Mouse (Mus musculus) regulatory T cell (primary cell): ENCODE data around the gene Dpf1.

Experiments used
- in situ Hi-C: fragments of 300-600 bp; cut with MboI, MseI; formaldehyde crosslinking; loops from one replicate; pipeline ENCODE4 v1.15.1; 2025; ENCODE audit warnings: high pct_unique_total_duplicates

Dpf1 gene

GRCm38 (mm10) chr7:29303738-29304462 lies at the start of gene Dpf1:
Dpf1 (plus strand) TSS chr7:29303951.
- in situ Hi-C loops = no loop called here

DNA sequence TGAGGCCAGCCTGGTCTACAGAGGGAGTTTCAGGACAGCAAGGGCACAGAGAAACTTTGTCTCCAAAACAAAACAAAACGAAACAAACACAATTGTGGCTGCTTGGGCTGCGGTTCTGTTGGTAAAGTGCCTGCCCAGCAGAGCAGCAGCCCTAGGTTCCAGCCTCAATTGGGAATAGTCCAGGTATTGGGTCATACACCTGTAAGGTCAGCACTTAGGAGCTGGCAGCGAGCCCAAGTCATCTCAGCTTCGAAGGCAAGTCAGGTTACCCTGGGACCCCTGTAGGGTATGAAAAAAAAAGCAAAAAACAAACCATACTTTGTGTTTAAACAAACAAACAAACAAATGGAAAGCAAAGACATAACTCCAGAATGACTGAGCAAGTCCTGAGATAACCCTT lies 47.9 kb upstream of the Dpf1 start:
- in situ Hi-C loops = no loop called here

DNA sequence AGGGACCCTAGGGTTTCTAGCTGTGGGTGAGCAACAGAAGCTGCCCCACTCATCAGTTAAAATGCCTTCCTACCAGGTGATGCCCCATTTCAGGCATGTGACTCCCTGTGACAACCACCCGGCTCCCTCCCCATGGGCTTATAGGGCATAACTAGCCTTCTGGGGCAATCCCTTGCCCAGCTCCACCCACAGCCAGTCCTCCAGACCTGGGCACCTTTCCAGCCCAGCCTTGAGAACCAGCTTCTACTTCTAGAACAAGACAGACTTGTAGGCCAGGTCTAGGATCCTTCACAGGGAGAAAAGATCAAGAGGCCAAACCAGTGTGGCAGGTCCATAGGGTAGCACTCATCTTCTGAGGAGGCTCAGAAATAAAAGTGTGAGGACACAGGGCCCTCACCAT lies 46.4 kb upstream of the Dpf1 start:
- in situ Hi-C loops = no loop called here

- in situ Hi-C loops = no loop called here
These were observed 43.7 kb upstream of the Dpf1 start for GRCm38 (mm10) chr7:29259781-29260730.

- in situ Hi-C loops = no loop called here
These were observed 41.6 kb upstream of the Dpf1 start for GRCm38 (mm10) chr7:29262151-29262550.

- in situ Hi-C loops = no loop called here
These were observed 39.9 kb upstream of the Dpf1 start for GRCm38 (mm10) chr7:29263831-29264230.

DNA sequence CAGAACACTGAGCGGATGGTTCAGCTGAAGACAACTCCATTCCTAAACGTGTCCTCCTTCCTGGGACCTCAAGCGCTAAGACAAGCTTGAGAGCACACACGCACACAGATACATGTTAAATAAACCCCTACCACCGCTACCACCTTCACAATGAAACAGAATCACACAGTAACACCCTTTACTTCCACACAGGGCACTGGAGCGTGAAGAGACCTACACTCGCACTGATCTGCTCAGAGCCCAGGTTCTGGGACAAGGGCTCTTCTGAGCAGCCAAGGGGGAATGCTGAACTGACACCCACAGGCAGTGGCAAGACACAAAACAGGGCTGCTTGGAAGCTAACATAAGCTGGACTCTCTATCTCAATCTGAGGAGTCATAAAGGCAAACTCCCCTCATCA lies 38.1 kb upstream of the Dpf1 start:
- in situ Hi-C loops = no loop called here

- in situ Hi-C loops = no loop called here
These were observed 36.8 kb upstream of the Dpf1 start for GRCm38 (mm10) chr7:29266931-29267330.

DNA sequence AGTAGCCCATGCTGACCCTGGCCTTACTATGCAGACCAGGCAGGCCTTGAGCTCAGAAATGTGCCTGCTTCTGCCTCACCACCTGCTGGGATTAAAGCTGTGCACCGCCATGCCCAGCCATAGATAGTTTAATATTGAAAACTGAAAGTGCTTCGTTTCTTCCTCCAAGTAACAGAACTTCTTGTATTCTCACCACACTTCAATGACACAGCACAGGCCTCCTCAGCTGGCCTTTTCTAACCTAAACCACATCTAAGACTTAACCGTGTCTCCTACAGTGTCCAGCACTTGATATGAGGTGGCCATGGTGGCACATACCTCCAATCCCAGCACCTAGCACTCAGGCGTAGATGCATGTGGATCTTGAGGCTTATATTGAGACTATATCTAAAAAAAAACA lies 33.3 kb upstream of the Dpf1 start:
- in situ Hi-C loops = no loop called here

GRCm38 (mm10) chr7:29271687-29272465 lies 31.9 kb upstream of the Dpf1 start:
- in situ Hi-C loops = no loop called here

DNA sequence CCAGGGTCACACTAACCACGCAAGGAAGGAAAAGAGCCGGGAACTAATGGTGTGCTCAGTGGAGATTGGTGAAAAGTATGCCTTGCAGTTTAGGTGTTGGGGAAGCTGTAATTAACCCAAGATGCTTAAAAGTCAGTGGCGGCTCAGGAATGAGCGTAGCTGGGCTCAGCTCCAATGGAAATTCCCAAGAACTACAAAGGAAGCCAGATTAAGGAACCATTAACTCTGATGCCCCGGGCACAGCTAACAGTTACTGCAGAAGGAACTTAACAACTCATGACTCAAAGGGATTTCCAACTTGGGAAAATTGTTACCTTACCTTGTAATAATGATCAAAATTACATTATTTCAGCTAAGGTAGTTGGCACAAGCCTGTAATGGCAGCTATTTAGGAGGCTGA lies 27.0 kb upstream of the Dpf1 start:
- in situ Hi-C loops = no loop called here

DNA sequence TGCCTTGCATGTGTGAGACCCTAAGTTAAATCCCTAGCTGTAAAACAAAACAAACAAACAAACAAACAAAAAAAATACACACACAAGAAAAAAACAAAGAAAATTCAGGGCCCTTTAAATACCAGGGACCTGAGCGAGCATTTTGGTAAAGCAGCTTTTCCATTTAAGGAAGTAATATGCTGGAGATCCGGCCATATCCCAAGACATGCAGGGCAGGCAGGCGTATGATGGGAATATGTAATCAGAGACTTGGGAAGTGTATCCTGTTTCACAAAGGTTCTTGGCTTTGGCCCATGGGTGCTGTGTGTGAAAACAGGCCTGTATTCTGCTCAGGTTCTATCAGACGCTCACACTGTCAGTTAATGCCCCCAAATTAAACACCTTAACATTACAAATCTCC lies 26.2 kb upstream of the Dpf1 start:
- in situ Hi-C loops = no loop called here

DNA sequence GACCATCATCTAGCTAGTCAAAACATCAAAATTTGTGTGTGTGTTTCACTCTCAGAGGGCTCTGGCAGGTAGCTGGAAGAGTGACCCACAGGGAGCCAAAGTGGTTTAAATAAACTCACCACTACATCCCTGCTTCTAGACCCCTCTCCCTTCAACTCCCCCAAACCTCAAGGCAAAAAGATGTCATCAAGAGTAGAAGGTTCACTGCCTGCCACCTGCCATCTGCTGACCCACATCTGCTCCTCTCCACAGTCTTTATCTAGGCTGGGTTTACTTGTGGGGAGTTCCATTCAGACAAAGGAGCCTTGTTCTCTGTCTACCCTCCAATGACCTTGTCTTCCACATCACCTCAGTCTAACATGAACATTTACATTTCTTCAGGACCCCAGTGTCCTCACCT lies 24.5 kb upstream of the Dpf1 start:
- in situ Hi-C loops = no loop called here

DNA sequence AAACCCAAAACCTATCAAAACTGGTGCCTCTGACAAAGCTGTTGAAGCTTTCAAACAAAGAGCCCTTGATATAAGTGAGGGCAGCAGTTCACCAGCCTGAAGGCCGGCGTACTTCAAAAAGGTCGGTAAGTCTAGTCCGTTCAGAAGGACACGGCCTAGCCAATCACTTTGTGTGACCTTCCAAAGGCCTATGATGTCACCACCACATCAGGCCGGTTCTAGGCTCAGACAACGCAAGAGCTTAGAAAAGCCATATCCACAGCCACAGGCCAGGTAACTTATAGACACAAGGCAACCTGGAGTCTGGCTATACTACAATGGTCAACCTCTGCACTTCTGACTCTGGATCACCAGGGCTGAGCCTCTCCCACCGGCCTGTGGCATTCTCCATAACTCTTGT lies 23.8 kb upstream of the Dpf1 start:
- in situ Hi-C loops = no loop called here

- in situ Hi-C loops = no loop called here
These were observed 22.9 kb upstream of the Dpf1 start for GRCm38 (mm10) chr7:29280801-29281200.

GRCm38 (mm10) chr7:29281201-29282073 lies 22.3 kb upstream of the Dpf1 start, which contains the start of gene Spint2:
Spint2 (minus strand) TSS chr7:29281912.
- in situ Hi-C loops = no loop called here

GRCm38 (mm10) chr7:29282074-29282554 lies 21.6 kb upstream of the Dpf1 start:
- in situ Hi-C loops = no loop called here

GRCm38 (mm10) chr7:29283876-29284275 lies 19.9 kb upstream of the Dpf1 start:
- in situ Hi-C loops = no loop called here

DNA sequence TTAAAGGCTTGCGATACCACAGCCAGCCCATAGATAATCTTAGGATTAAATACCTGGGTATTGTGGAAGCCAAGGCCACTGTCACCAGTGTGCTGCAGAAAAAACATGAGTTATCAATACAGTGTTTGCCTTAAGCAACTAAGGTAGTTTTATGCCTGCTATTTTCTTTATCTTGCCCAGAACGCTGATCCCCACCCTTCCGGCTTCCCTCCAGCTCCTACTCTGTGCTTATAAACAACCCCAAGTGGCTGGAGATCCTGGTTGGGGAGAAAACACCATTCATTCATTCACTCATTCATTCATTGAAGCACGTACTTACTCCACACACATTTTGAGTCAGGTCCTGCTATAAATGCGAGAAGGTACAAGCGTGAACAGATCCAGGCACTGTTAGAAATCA lies 19.2 kb upstream of the Dpf1 start:
- in situ Hi-C loops = no loop called here

DNA sequence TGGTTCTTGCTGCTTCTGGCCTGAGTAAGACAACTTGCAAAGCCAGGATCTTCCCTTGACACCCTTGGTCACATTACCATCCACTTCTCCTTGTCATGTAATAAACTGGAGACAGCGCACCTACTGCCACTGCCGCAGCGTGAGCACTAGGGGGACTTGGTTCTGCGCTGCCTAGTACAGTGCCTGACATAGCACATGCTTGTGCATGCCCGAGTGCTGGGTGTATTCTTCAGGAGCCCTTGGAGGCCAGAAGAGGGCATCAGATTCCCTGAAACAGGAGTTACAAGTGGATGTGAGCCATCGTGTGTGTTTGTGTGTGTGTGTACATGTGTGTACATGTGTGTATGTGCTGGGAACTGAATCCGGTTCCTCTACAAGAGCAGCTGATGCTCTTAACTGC lies 16.3 kb upstream of the Dpf1 start:
- in situ Hi-C loops = no loop called here

- in situ Hi-C loops = no loop called here
These were observed 15.7 kb upstream of the Dpf1 start for GRCm38 (mm10) chr7:29288079-29288478.
